Mouse (Mus musculus) bone marrow macrophage, adult 2 months (primary cell): Measurements from ENCODE around the gene Ifi27.

Source experiments
- CTCF ChIP-seq: IDR thresholded peaks from 2 replicates; pipeline ENCODE4 v1.5.1; 2012; ENCODE audit warnings: low read depth, mild to moderate bottlenecking, low read length, moderate library complexity
- POLR2A ChIP-seq: IDR thresholded peaks from 2 replicates; pipeline ENCODE4 v1.6.1; 2012; ENCODE audit warnings: mild to moderate bottlenecking, low read depth, low read length, borderline replicate concordance

- no peak for TF ChIP-seq CTCF
- TF ChIP-seq POLR2A: no peak
These were observed 37.3 kb upstream of the Ifi27 start for GRCm38 (mm10) chr12:103396751-103397150.
